Mouse (Mus musculus) neural tube, embryonic 12.5 days (tissue): ENCODE data around the gene Mylk2. TPM values are rescaled to one million over a fixed set of nuclear protein-coding genes. Genes with fewer than 3 reads are reported as not detected.

Experiments
- ATAC-seq: fragments of 200-750 bp; cut with Nextera tagmentation; 2 replicates; pipeline ENCODE4 v1.8.0; 2017; ENCODE audit warnings: low read depth, mild to moderate bottlenecking, moderate TSS enrichment, moderate library complexity; ENCODE audit not compliant: low FRiP score
- H3K27ac ChIP-seq: fragments of 300-500 bp; sonication (generic); 2 replicates; pipeline ENCODE4 v1.5.1; 2016
- H3K27me3 ChIP-seq: fragments of 300-500 bp; sonication (generic); replicated peaks from 2 replicates; pipeline ENCODE4 v1.6.1; 2016; ENCODE audit warnings: mild to moderate bottlenecking
- H3K36me3 ChIP-seq: fragments of 300-500 bp; sonication (generic); 2 replicates; pipeline ENCODE4 v1.6.1; 2016; ENCODE audit warnings: mild to moderate bottlenecking
- H3K4me1 ChIP-seq: fragments of 300-500 bp; sonication (generic); 2 replicates; pipeline ENCODE4 v1.6.1; 2016
- H3K4me2 ChIP-seq: fragments of 300-500 bp; sonication (generic); replicated peaks from 2 replicates; pipeline ENCODE4 v1.6.1; 2016; ENCODE audit warnings: mild to moderate bottlenecking
- H3K4me3 ChIP-seq: fragments of 300-500 bp; sonication (generic); 2 replicates; pipeline ENCODE4 v1.5.1; 2016
- H3K9ac ChIP-seq: fragments of 300-500 bp; sonication (generic); 2 replicates; pipeline ENCODE4 v1.6.1; 2016; ENCODE audit warnings: mild to moderate bottlenecking
- H3K9me3 ChIP-seq: fragments of 300-500 bp; sonication (generic); 2 replicates; pipeline ENCODE4 v1.6.1; 2016; ENCODE audit warnings: mild to moderate bottlenecking
- WGBS: fragments of 180-500 bp; shearing (Covaris S2); methylation state at CpG from one replicate; pipeline ENCODE4 v1.1.7; 2016; 5-methylcytosine and 5-hydroxymethylcytosine counted together
- microRNA-seq: library from miRNA; unstranded; fragments of <30 nt; microRNA quantifications from one replicate; pipeline ENCODE4, GENCODE M21; 2017
- polyA plus RNA-seq: library from polyadenylated mRNA; unstranded; fragments of >200 nt; fragmentation: Nextera tagmentation; extraction: Ambion mirVana; gene quantifications from 2 replicates; pipeline ENCODE4 v1.2.1, GENCODE M21; 2016

The Mylk2 gene
- polyA plus RNA-seq, 1 experiment from 2014 or later = not detected

GRCm38 (mm10) chr2:152951065-152951849 lies 40.1 kb downstream of the Mylk2 start, which contains the start of gene Dusp15:
Gene Dusp15 (minus strand): TSS chr2:152951698.
- Histone ChIP-seq H3K27ac (no peak within 1 kb of the TSS), H3K4me2 (peak within 1 kb of the TSS; percentile 95), H3K9me3 (no peaks in the 10 kb centered on the region), H3K9ac (peak within 1 kb of the TSS; percentile 79), H3K27me3 (peaks cover 31% of the 10 kb centered on the region), H3K36me3 (no peaks in the 10 kb centered on the region), H3K4me1 (peaks cover 21% of the 10 kb centered on the region; the same call in 1 of the 2 replicates), H3K4me3 (peak within 1 kb of the TSS; percentile 58)
- 2% methylated on average over 50 of the region's 54 CpGs for WGBS
- ATAC-seq = peak; percentile 74

GRCm38 (mm10) chr2:152951850-152952720 lies 40.9 kb downstream of the Mylk2 start:
- H3K4me3 ChIP-seq = peak overlapping the region; percentile 58
- H3K4me1 ChIP-seq = peaks cover 18% of the 10 kb centered on the region; the same call in 1 of the 2 replicates
- 13% methylated on average over 13 of the region's 13 CpGs for WGBS
- H3K27ac ChIP-seq = no peak overlapping the region
- peak overlapping the region; percentile 79 for H3K9ac ChIP-seq
- H3K4me2 ChIP-seq = peak overlapping the region; percentile 95
- ATAC-seq = peak; percentile 45
- no peaks in the 10 kb centered on the region for H3K9me3 ChIP-seq
- peaks cover 26% of the 10 kb centered on the region for H3K27me3 ChIP-seq
- no peaks in the 10 kb centered on the region for H3K36me3 ChIP-seq

GRCm38 (mm10) chr2:152958116-152958515 lies 47.0 kb downstream of the Mylk2 start:
- no peak for ATAC-seq
- Histone ChIP-seq H3K9ac (no peak overlapping the region), H3K27ac (no peak overlapping the region), H3K4me1 (peaks cover 3% of the 10 kb centered on the region; the same call in 1 of the 2 replicates), H3K27me3 (peaks cover 5% of the 10 kb centered on the region; the same call in 1 of the 2 replicates), H3K4me2 (no peak overlapping the region), H3K36me3 (no peaks in the 10 kb centered on the region), H3K4me3 (no peak overlapping the region), H3K9me3 (no peaks in the 10 kb centered on the region)
- WGBS = 81% methylated on average over 3 of the region's 3 CpGs

GRCm38 (mm10) chr2:152962091-152962793 lies 51.1 kb downstream of the Mylk2 start, which contains the start of gene Ttll9:
Gene Ttll9 (plus strand): TSS chr2:152962485.
- peak within 1 kb of the TSS; percentile 41 for H3K4me3 ChIP-seq
- no peaks in the 10 kb centered on the region for H3K36me3 ChIP-seq
- no peak within 1 kb of the TSS for H3K27ac ChIP-seq
- peaks cover 3% of the 10 kb centered on the region; the same call in 1 of the 2 replicates for H3K4me1 ChIP-seq
- WGBS = 3% methylated on average over 34 of the region's 34 CpGs
- no peaks in the 10 kb centered on the region for H3K27me3 ChIP-seq
- no peaks in the 10 kb centered on the region for H3K9me3 ChIP-seq
- peak; percentile 92 for ATAC-seq
- H3K4me2 ChIP-seq = peak within 1 kb of the TSS; percentile 62
- H3K9ac ChIP-seq = no peak within 1 kb of the TSS

GRCm38 (mm10) chr2:152965555-152965954 lies 54.4 kb downstream of the Mylk2 start:
- no peaks in the 10 kb centered on the region for H3K36me3 ChIP-seq
- H3K9ac ChIP-seq = no peak overlapping the region
- 71% methylated on average over 4 of the region's 4 CpGs for WGBS
- H3K27me3 ChIP-seq = no peaks in the 10 kb centered on the region
- H3K4me3 ChIP-seq = no peak overlapping the region
- H3K27ac ChIP-seq = no peak overlapping the region
- no peak for ATAC-seq
- no peaks in the 10 kb centered on the region for H3K9me3 ChIP-seq
- peaks cover 3% of the 10 kb centered on the region; the same call in 1 of the 2 replicates for H3K4me1 ChIP-seq
- H3K4me2 ChIP-seq = no peak overlapping the region

Small RNA genes lying within 50 kb of the gene (microRNA-seq; reads per million reads assigned to microRNA genes)
- 1.5 reads per million for gene Mir5622

Other genes with a start within 250 kb of the Mylk2 start
- 141 and 145 TPM in 2 replicates for gene H13, start 241.9 kb upstream of the Mylk2 start, polyA plus RNA-seq
- 42.8 and 47.7 TPM in 2 replicates for gene Mcts2, start 224.3 kb upstream of the Mylk2 start, polyA plus RNA-seq
- 103 and 107 TPM in 2 replicates for gene Id1, start 175.1 kb upstream of the Mylk2 start, polyA plus RNA-seq
- 3.7 and 4.4 TPM in 2 replicates for gene Cox4i2, start 157.2 kb upstream of the Mylk2 start, polyA plus RNA-seq
- 149 and 153 TPM in 2 replicates for gene Bcl2l1, start 79.6 kb upstream of the Mylk2 start, polyA plus RNA-seq
- 78.1 and 80.9 TPM in 2 replicates for gene Tpx2, start 63.4 kb upstream of the Mylk2 start, polyA plus RNA-seq
- gene Foxs1, start 21.9 kb downstream of the Mylk2 start, polyA plus RNA-seq = 2.0 and 2.4 TPM in 2 replicates
- 3.1 and 4.9 TPM in 2 replicates for gene Dusp15, start 40.3 kb downstream of the Mylk2 start, polyA plus RNA-seq
- gene Ttll9, start 51.1 kb downstream of the Mylk2 start, polyA plus RNA-seq = 1.8 and 2.6 TPM in 2 replicates
- 159 and 182 TPM in 2 replicates for gene Pdrg1, start 104.1 kb downstream of the Mylk2 start, polyA plus RNA-seq
- 2.6 and 2.9 TPM in 2 replicates for gene Xkr7, start 120.5 kb downstream of the Mylk2 start, polyA plus RNA-seq
- gene Ccm2l, start 154.6 kb downstream of the Mylk2 start, polyA plus RNA-seq = 2.5 and 3.3 TPM in 2 replicates
- gene Hck, start 197.1 kb downstream of the Mylk2 start, polyA plus RNA-seq = 2.5 and 2.6 TPM in 2 replicates
- gene Tm9sf4, start 250.0 kb downstream of the Mylk2 start, polyA plus RNA-seq = 77.9 and 83.1 TPM in 2 replicates